Mouse (Mus musculus) stomach, embryonic 15.5 days (tissue): Measurements from ENCODE around the gene Cstb. TPM values are rescaled to one million over a fixed set of nuclear protein-coding genes. Genes with fewer than 3 reads are reported as not detected.

Experiments
- ATAC-seq: fragments of 200-750 bp; cut with Nextera tagmentation; 2 replicates; pipeline ENCODE4 v1.8.0; 2017; ENCODE audit warnings: low read depth, moderate number of reproducible peaks, moderate TSS enrichment; ENCODE audit not compliant: insufficient read depth, low FRiP score
- H3K27ac ChIP-seq: fragments of 300-500 bp; sonication (generic); 2 replicates; pipeline ENCODE4 v1.5.1; 2015; ENCODE audit warnings: mild to moderate bottlenecking, inconsistent platforms
- H3K27me3 ChIP-seq: fragments of 300-500 bp; sonication (generic); replicated peaks from 2 replicates; pipeline ENCODE4 v1.6.1; 2015; ENCODE audit warnings: inconsistent platforms
- H3K36me3 ChIP-seq: fragments of 300-500 bp; sonication (generic); 2 replicates; pipeline ENCODE4 v1.6.1; 2015; ENCODE audit warnings: inconsistent platforms
- H3K4me1 ChIP-seq: fragments of 300-500 bp; sonication (generic); 2 replicates; pipeline ENCODE4 v1.6.1; 2015; ENCODE audit warnings: inconsistent platforms
- H3K4me2 ChIP-seq: fragments of 300-500 bp; sonication (generic); 2 replicates; pipeline ENCODE4 v1.6.1; 2015; ENCODE audit warnings: mild to moderate bottlenecking, inconsistent platforms
- H3K4me3 ChIP-seq: fragments of 300-500 bp; sonication (generic); replicated peaks from 2 replicates; pipeline ENCODE4 v1.5.1; 2015; ENCODE audit warnings: inconsistent platforms
- H3K9ac ChIP-seq: fragments of 300-500 bp; sonication (generic); 2 replicates; pipeline ENCODE4 v1.6.1; 2015; ENCODE audit warnings: inconsistent platforms
- H3K9me3 ChIP-seq: fragments of 300-500 bp; sonication (generic); 2 replicates; pipeline ENCODE4 v1.6.1; 2016; ENCODE audit warnings: inconsistent platforms
- WGBS: fragments of 180-500 bp; shearing (Covaris S2); methylation state at CpG from one replicate; pipeline ENCODE4 v1.1.7; 2015; 5-methylcytosine and 5-hydroxymethylcytosine counted together
- microRNA-seq: library from miRNA; unstranded; fragments of <30 nt; microRNA quantifications from one replicate; pipeline ENCODE4, GENCODE M21; 2016
- polyA plus RNA-seq: library from polyadenylated mRNA; unstranded; fragments of >200 nt; fragmentation: Nextera tagmentation; extraction: Ambion mirVana; gene quantifications from 2 replicates; pipeline ENCODE4 v1.2.1, GENCODE M21; 2015

Cstb gene
- polyA plus RNA-seq, 1 experiment from 2014 or later = 423 TPM

DNA sequence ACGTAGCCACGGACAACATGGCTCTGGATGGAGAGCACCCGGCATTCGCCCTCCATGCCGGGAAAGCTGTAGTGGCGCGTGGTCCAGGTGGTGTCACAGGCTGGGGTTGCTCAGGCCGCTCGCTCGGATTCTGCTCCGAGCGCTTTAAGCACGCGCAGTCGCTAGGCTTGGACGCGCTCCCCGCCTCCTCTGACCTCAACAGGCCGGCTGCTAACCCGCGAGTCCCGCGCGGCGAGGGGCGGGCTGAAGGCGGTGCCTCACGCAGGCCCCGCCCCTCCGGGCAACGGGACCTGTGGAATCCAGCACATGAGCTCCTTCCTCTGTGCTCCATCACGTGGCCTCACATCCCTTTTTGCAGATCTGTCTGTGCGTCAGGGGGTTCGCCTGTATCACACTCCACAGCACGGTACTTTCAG is 39.3 kb downstream of the Cstb start, which contains the start of gene Pdxk:
Gene Pdxk, minus strand, starts transcription at position 184 of the 416 bp plus-strand sequence.
- H3K27me3 ChIP-seq = no peaks in the 10 kb centered on the region
- H3K4me2 ChIP-seq = peak within 1 kb of the TSS; percentile 100
- peak within 1 kb of the TSS; percentile 44; the same call in 1 of the 2 replicates for H3K27ac ChIP-seq
- H3K9ac ChIP-seq = peak within 1 kb of the TSS; percentile 69
- H3K4me3 ChIP-seq = peak within 1 kb of the TSS; percentile 74
- H3K36me3 ChIP-seq = no peaks in the 10 kb centered on the region
- H3K9me3 ChIP-seq = no peaks in the 10 kb centered on the region
- under 1% methylated on average over 34 of the region's 35 CpGs for WGBS
- H3K4me1 ChIP-seq = peaks cover 12% of the 10 kb centered on the region; the same call in 1 of the 2 replicates
- ATAC-seq = peak; percentile 92

DNA sequence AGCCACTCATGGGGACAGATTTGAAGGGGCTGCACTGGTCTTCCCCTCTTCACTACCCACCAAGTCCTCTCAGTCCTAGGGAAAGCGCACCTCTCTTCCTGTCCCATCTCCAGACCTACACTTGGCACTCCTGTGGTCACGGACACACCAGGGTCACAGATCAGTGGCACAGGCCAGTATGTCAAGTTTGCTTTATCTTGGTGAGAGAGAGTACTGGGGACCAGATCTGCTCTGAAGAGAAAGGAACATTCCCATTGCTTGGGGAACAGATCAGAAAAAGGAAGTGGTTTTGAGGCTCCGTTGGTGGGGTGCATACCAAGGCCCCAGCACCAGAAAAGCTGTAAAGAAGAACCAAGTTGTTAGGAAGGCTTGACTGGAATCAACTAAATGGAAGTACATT is 40.0 kb downstream of the Cstb start:
- 76% methylated on average over 3 of the region's 3 CpGs for WGBS
- peaks cover 12% of the 10 kb centered on the region; the same call in 1 of the 2 replicates for H3K4me1 ChIP-seq
- H3K27me3 ChIP-seq = no peaks in the 10 kb centered on the region
- ATAC-seq = no peak
- H3K27ac ChIP-seq = no peak overlapping the region; the same call in 1 of the 2 replicates
- no peaks in the 10 kb centered on the region for H3K36me3 ChIP-seq
- H3K9ac ChIP-seq = no peak overlapping the region
- H3K9me3 ChIP-seq = no peaks in the 10 kb centered on the region
- H3K4me3 ChIP-seq = no peak overlapping the region
- peak overlapping the region; percentile 100 for H3K4me2 ChIP-seq

DNA sequence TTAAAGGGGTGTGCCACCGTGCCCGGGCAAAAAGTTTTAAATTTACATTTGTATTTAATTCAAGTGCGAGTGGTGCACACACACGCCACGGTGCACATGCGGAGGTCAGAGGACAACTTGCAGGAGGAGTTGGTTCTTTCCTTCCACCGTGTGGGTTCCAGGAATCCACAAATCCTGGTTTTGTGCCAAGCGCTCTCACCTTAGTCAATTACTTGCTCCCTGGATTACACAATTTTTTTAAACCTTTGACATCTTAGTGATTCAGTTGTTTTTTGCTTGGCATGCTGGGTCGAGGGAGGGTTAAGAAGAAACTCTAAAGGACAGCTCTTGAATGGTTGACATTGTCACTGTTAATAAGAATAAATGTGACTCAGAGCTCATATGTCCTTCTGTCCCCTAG is 41.2 kb downstream of the Cstb start:
- Histone ChIP-seq H3K36me3 (no peaks in the 10 kb centered on the region), H3K27me3 (no peaks in the 10 kb centered on the region), H3K4me2 (no peak overlapping the region), H3K4me3 (no peak overlapping the region), H3K4me1 (peaks cover 12% of the 10 kb centered on the region; the same call in 1 of the 2 replicates), H3K9me3 (no peaks in the 10 kb centered on the region), H3K9ac (no peak overlapping the region), H3K27ac (no peak overlapping the region)
- 83% methylated on average over 9 of the region's 9 CpGs for WGBS
- no peak for ATAC-seq

DNA sequence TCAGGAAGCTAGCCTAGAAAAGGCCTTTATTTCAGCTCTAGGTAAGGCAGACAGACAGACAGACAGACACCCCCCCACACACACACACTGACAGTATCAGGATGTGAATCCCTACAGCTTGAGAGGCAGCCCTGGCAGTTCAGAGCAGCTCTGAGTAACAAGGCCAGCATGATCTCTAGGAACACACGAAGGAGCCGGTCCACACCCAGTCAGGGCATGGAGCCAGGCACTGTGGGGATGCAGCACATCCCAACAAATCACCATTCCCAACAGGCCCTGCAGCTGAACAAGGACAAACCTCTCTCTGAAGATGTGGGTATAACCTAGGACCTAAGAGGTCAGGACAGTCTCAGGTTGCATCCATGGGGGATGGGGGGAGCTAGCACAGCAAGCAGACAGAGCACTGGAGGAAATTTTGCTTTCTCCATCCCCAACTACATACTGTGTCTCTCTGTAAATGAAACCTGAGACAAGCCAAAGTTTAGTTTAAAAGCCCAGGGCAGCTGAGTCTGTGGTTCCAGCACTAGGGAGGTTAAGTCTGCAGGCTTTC is 42.4 kb downstream of the Cstb start:
- no peaks in the 10 kb centered on the region for H3K9me3 ChIP-seq
- no peak overlapping the region for H3K4me2 ChIP-seq
- no peak overlapping the region for H3K4me3 ChIP-seq
- H3K9ac ChIP-seq = no peak overlapping the region
- no peaks in the 10 kb centered on the region for H3K36me3 ChIP-seq
- WGBS = 34% methylated on average over 2 of the region's 2 CpGs
- H3K27me3 ChIP-seq = no peaks in the 10 kb centered on the region
- no peak for ATAC-seq
- H3K4me1 ChIP-seq = peaks cover 12% of the 10 kb centered on the region; the same call in 1 of the 2 replicates
- H3K27ac ChIP-seq = no peak overlapping the region

DNA sequence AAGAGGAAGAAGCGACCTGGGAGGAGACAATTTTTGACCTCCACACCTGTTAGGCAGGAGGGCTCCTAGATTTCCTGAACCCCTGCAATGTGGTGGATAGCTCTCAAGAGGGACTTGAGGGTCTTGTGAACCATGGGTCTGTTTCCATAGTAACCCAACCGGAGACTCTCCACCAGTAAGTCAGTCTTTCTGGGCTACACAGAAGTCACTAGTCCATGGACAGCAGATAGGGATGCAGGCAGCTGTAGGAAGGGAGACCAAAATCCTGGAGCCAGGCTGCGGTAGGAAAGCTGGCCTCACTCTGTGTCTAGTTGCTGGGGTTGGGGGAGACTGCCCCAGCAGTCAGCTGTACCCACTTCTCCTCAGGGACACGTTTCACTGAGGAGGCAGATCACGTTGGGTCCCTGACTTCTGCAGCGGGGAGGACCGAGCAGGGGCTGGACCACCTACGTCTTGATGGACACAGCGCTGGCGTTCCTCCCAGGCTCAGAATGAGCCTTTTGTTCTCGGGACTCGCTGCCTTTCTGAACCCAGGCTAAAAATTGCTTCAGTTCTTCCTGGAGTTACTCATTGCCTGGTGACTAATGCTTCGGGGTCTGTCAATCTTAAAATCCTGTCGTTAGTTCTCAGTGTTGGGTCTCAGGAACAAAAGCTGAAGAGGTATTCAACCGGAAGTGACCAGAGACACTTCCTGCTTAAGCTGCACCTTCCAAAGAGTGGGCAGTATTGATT is 45.3 kb downstream of the Cstb start:
- 44% methylated on average over 15 of the region's 15 CpGs for WGBS
- peak; percentile 35; the same call in 1 of the 2 replicates for ATAC-seq
- H3K9ac ChIP-seq = no peak overlapping the region
- peak overlapping the region; percentile 28; the same call in 1 of the 2 replicates for H3K27ac ChIP-seq
- no peak overlapping the region for H3K4me3 ChIP-seq
- peak overlapping the region; percentile 21; the same call in 1 of the 2 replicates for H3K4me2 ChIP-seq
- H3K4me1 ChIP-seq = no peaks in the 10 kb centered on the region
- no peaks in the 10 kb centered on the region for H3K9me3 ChIP-seq
- H3K36me3 ChIP-seq = no peaks in the 10 kb centered on the region
- H3K27me3 ChIP-seq = no peaks in the 10 kb centered on the region

DNA sequence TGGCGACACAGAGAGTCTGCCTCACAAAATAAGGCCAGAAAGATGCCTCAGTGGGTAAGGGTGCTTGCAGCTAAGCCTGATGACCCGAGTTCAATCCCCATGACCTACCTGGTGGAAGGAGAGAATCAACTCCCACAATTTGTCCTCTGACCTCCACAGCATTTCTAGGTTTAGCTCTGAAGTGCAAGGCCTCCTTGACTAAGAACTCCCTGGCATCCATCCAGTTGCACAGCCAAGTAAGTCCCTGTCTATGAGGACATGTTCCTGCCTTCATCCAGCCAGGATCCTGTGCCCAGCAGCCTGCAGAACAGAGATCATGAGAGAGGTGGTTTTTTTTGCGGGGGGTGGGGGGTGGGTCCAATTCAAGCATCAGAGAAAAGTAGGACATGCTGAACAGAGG is 46.6 kb downstream of the Cstb start:
- no peaks in the 10 kb centered on the region for H3K9me3 ChIP-seq
- no peak overlapping the region for H3K9ac ChIP-seq
- WGBS = 74% methylated on average over 3 of the region's 3 CpGs
- H3K27ac ChIP-seq = no peak overlapping the region
- H3K27me3 ChIP-seq = no peaks in the 10 kb centered on the region
- H3K4me3 ChIP-seq = no peak overlapping the region
- no peak overlapping the region for H3K4me2 ChIP-seq
- ATAC-seq = no peak
- H3K4me1 ChIP-seq = no peaks in the 10 kb centered on the region
- no peaks in the 10 kb centered on the region for H3K36me3 ChIP-seq

DNA sequence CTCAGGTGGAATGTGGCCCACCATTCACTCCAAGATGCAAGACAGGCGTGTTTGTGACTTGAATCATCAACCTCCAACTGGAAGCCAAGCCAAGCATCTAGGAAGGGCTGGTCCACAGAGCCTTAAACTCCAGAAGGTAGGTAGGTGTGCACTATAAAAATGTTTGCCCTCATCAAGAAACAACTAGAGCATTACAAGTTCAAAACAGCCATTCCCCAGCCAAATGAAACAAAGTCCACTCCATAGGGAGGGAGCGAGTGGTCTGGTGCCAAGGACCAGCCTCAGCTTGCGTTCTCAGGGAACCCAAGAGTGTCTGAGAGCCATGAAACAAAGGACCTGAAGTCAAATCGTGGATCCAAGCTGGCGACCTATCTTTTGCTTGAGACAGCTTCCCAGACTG is 48.0 kb downstream of the Cstb start:
- H3K27me3 ChIP-seq = no peaks in the 10 kb centered on the region
- H3K9me3 ChIP-seq = no peaks in the 10 kb centered on the region
- H3K4me2 ChIP-seq = no peak overlapping the region
- H3K27ac ChIP-seq = no peak overlapping the region
- 63% methylated on average over 5 of the region's 5 CpGs for WGBS
- H3K4me1 ChIP-seq = no peaks in the 10 kb centered on the region
- H3K9ac ChIP-seq = no peak overlapping the region
- no peaks in the 10 kb centered on the region for H3K36me3 ChIP-seq
- no peak overlapping the region for H3K4me3 ChIP-seq
- no peak for ATAC-seq

DNA sequence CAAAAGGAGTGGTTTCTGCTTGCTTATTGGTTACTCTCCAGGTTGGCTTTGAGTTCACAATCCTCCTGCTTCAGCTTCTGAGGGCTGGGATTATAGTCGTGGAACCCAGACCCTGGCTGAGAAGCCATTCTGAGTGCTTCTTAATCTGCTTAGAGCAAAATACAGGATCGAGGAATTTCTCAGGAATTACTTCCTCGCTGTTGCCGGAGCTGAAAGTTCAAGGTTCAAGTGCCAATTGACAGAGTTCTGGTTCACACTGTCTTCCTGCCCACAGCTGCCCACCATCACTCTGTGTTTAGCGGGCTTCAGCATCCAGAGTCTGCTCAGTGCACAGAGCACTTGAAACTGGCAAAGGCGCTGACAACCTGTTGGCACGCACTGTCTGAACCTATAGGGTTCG is 49.3 kb downstream of the Cstb start:
- no peak for ATAC-seq
- Histone ChIP-seq H3K27ac (no peak overlapping the region), H3K9ac (no peak overlapping the region), H3K4me1 (no peaks in the 10 kb centered on the region), H3K27me3 (no peaks in the 10 kb centered on the region), H3K4me2 (no peak overlapping the region), H3K9me3 (no peaks in the 10 kb centered on the region), H3K4me3 (no peak overlapping the region), H3K36me3 (no peaks in the 10 kb centered on the region)
- 64% methylated on average over 8 of the region's 8 CpGs for WGBS

DNA sequence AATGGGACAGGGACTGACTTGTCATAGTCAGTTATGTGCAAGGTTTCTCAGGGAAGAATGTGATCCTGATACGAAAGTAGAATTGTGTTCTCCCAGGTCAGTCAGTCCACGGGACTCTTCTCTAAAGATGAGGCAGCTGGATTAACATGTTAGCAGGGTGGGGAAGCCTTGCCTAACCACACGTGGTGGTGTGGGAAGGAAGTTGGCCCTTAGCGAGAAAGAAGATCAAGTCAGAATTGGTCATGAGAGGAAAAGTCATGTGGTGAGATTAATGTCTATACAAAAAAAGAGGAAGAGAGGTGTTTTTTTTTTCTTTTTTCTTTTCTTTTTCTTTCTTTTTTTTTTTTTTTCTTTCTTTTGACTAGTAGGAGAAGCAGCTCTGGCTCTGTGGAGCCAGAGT is 51.4 kb downstream of the Cstb start:
- ATAC-seq = no peak
- H3K9ac ChIP-seq = no peak overlapping the region
- H3K4me2 ChIP-seq = no peak overlapping the region
- no peak overlapping the region for H3K27ac ChIP-seq
- no peaks in the 10 kb centered on the region for H3K36me3 ChIP-seq
- H3K4me3 ChIP-seq = no peak overlapping the region
- H3K27me3 ChIP-seq = no peaks in the 10 kb centered on the region
- no peaks in the 10 kb centered on the region for H3K9me3 ChIP-seq
- 56% methylated on average over 4 of the region's 4 CpGs for WGBS
- 0 out of 2 replicates have a peak, but pooled peaks cover 5% of the 10 kb centered on the region for H3K4me1 ChIP-seq

Small RNA genes within 50 kb of the gene (microRNA-seq; reads per million reads assigned to microRNA genes)
- gene Mir6410 = not detected
- not detected for gene Mir6907
- not detected for gene Mir6908

Other genes starting within 250 kb of the Cstb start
- 14.6 and 17.3 TPM in 2 replicates for gene Pwp2, start 240.5 kb upstream of the Cstb start, polyA plus RNA-seq
- 15.6 and 18.2 TPM in 2 replicates for gene Trappc10, start 181.0 kb upstream of the Cstb start, polyA plus RNA-seq
- 60.7 and 68.0 TPM in 2 replicates for gene Agpat3, start 73.2 kb upstream of the Cstb start, polyA plus RNA-seq
- 289 and 316 TPM in 2 replicates for gene Rrp1, start 12.6 kb upstream of the Cstb start, polyA plus RNA-seq
- gene Pdxk, start 39.3 kb downstream of the Cstb start, polyA plus RNA-seq = 11.8 and 14.3 TPM in 2 replicates
- gene Olfr1358, start 91.8 kb downstream of the Cstb start, polyA plus RNA-seq = not detected in 2 replicates
- 52.8 and 55.7 TPM in 2 replicates for gene Ilvbl, start 148.7 kb downstream of the Cstb start, polyA plus RNA-seq
- gene Syde1, start 166.3 kb downstream of the Cstb start, polyA plus RNA-seq = 13.1 and 13.2 TPM in 2 replicates
- gene Olfr1357, start 192.4 kb downstream of the Cstb start, polyA plus RNA-seq = not detected in 2 replicates